Mouse (Mus musculus): Measurements from ENCODE around the gene Srp14. TPM values are rescaled to one million over a fixed set of nuclear protein-coding genes. Genes with fewer than 3 reads are reported as not detected.

Gene Srp14
- polyA plus RNA-seq, 1 experiment from 2014 or later = 255 TPM

DNA sequence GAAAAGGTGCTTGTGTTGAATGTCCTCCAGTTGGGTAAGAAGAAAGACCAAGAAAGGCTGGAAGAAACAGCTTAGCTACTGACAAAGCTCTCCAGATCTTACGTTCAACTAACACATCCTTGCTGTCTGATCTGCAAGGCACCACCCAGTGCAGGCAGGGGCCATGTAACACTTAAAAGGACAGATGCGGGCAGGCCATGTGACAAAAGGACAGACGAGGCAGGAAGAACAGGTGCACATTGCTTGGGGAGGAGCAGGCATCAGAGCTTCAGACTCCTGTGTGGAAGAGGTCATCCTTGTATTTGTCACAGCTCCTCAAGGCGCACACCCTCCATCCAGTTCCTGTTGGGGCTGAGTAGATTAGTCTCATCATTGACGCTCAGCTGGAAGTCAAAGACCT lies 3.5 kb upstream of the Srp14 start:
- Histone ChIP-seq H3K4me3 (replicated peaks; ENCODE audit: low read depth, low read length) (no peak overlapping the region), H3K4me1 (replicated peaks; ENCODE audit: insufficient read depth, low read length) (peaks cover 7% of the 10 kb centered on the region), H3K9me3 (replicated peaks; ENCODE audit: low read length) (no peaks in the 10 kb centered on the region), H3K27ac (no peak overlapping the region), H3K36me3 (ENCODE audit: insufficient read depth, low read length) (no peaks in the 10 kb centered on the region), H3K27me3 (ENCODE audit: insufficient read depth, low read length) (no peaks in the 10 kb centered on the region), H3K9ac (ENCODE audit: low read depth, low read length) (no peak overlapping the region), H3K4me2 (ENCODE audit: low read length) (no peak overlapping the region)
- 83% methylated on average over 5 of the region's 5 CpGs for WGBS
- TF ChIP-seq CTCF (IDR thresholded peaks at IDR 0.05; ENCODE audit: low read depth) = no peak
- DNase-seq (ENCODE audit: low spot score) (no peak), ATAC-seq (replicated peaks; ENCODE audit: low FRiP score, low read depth) (no peak)

DNA sequence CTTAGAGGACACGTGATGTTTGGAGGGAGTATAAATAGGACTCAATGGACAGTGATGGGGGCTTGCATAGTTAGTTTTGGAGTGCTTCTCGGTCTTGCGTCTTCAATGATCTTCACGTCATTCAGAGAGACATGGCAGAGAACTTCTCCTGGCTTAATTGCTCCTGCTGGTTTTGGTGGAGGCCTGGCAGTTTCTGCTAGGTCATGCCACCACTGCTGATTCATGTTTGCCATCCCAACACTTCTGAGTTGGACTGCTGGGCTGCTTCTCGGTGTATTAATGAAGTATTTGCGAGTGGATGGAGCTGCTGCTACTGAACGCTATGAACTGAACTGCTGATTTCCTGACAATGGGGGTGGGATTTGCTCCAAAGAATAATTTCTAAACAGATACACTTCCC lies 1.4 kb upstream of the Srp14 start:
- H3K4me3 ChIP-seq (replicated peaks; ENCODE audit: low read depth, low read length) = no peak overlapping the region
- peaks cover 8% of the 10 kb centered on the region for H3K4me1 ChIP-seq (replicated peaks; ENCODE audit: insufficient read depth, low read length)
- H3K9me3 ChIP-seq (replicated peaks; ENCODE audit: low read length) = no peaks in the 10 kb centered on the region
- H3K27me3 ChIP-seq (ENCODE audit: insufficient read depth, low read length) = no peaks in the 10 kb centered on the region
- no peak for DNase-seq (ENCODE audit: low spot score)
- 91% methylated on average over 7 of the region's 7 CpGs for whole genome bisulfite sequencing
- H3K9ac ChIP-seq (ENCODE audit: low read depth, low read length) = no peak overlapping the region
- no peak overlapping the region for H3K27ac ChIP-seq
- ATAC-seq (replicated peaks; ENCODE audit: low FRiP score, low read depth) = no peak
- no peak for TF ChIP-seq CTCF (IDR thresholded peaks at IDR 0.05; ENCODE audit: low read depth)
- no peak overlapping the region for H3K4me2 ChIP-seq (ENCODE audit: low read length)
- peaks cover 12% of the 10 kb centered on the region; the same call in 1 of the 2 replicates for H3K36me3 ChIP-seq (ENCODE audit: insufficient read depth, low read length)

DNA sequence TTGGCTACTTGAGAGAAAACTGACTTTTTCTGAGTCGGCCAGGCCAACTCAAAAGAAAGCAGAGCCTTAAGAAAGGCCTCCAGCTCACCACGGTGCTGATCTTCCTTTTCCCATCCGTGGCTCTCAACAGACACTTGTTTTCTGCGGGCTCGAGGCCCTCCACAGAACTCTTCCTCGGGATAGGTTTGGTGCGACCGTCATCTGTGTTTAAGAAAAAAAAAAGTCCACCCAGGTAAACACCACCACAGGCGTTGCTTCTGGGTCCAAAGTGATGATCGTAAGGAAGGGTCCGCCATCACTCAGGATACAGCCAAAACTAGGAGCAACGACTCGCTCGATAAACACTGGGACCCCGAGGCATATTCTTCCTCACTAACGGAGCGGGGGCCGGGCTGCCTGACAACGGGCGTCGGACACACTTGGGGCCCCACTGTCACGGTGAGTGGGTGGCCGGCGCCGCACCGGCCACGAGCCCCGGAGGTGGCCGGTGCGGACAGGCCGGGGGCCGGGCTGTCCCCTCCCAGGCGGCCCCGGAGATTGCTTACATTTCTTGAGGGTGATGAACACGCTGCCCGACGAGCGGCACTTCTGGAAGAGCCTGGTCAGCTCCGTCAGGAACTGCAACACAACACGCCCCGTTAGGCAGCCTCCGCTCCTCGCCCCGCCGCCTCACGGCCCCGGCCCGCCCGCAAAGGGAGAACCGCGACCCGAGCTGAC lies 520 bp downstream of the Srp14 start:
- peak overlapping the region; percentile 93 for H3K4me2 ChIP-seq (ENCODE audit: low read length)
- no peak for TF ChIP-seq CTCF (IDR thresholded peaks at IDR 0.05; ENCODE audit: low read depth)
- ATAC-seq (replicated peaks; ENCODE audit: low FRiP score, low read depth) = no peak; the same call in 1 of the 2 replicates
- H3K36me3 ChIP-seq (ENCODE audit: insufficient read depth, low read length) = peaks cover 13% of the 10 kb centered on the region; the same call in 1 of the 2 replicates
- H3K27me3 ChIP-seq (ENCODE audit: insufficient read depth, low read length) = no peaks in the 10 kb centered on the region
- H3K9ac ChIP-seq (ENCODE audit: low read depth, low read length) = peak overlapping the region; percentile 85
- WGBS = 2% methylated on average over 51 of the region's 52 CpGs
- H3K4me3 ChIP-seq (replicated peaks; ENCODE audit: low read depth, low read length) = peak overlapping the region; percentile 77
- peak overlapping the region; percentile 86 for H3K27ac ChIP-seq
- no peak for DNase-seq (ENCODE audit: low spot score)
- H3K4me1 ChIP-seq (replicated peaks; ENCODE audit: insufficient read depth, low read length) = peaks cover 8% of the 10 kb centered on the region
- H3K9me3 ChIP-seq (replicated peaks; ENCODE audit: low read length) = no peaks in the 10 kb centered on the region

DNA sequence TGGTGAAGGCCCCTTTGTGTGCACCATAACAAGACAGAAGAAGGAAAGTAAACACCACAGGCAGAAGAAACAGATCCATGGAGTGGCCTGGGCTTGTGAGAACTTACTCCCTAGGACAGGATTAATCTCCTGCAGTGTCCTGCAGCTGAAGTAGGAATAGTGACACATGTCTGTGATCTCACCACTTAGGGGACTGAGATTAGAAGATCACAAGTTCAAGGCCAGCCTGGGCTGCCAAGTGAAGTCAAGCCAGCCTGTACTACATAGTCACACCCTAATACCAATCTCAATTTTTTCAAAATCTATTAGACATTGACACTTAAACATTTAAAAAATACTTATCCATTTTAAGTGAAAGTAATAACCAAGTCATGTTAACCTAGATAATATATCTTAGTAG lies 11.2 kb downstream of the Srp14 start:
- Histone ChIP-seq H3K4me3 (replicated peaks; ENCODE audit: low read depth, low read length) (no peak overlapping the region), H3K27ac (no peak overlapping the region), H3K9ac (ENCODE audit: low read depth, low read length) (no peak overlapping the region), H3K9me3 (replicated peaks; ENCODE audit: low read length) (no peaks in the 10 kb centered on the region), H3K4me1 (replicated peaks; ENCODE audit: insufficient read depth, low read length) (no peaks in the 10 kb centered on the region), H3K36me3 (ENCODE audit: insufficient read depth, low read length) (peaks cover 50% of the 10 kb centered on the region), H3K27me3 (ENCODE audit: insufficient read depth, low read length) (no peaks in the 10 kb centered on the region), H3K4me2 (ENCODE audit: low read length) (no peak overlapping the region)
- no peak for TF ChIP-seq CTCF (IDR thresholded peaks at IDR 0.05; ENCODE audit: low read depth)
- ATAC-seq (replicated peaks; ENCODE audit: low FRiP score, low read depth) (no peak), DNase-seq (ENCODE audit: low spot score) (no peak)

DNA sequence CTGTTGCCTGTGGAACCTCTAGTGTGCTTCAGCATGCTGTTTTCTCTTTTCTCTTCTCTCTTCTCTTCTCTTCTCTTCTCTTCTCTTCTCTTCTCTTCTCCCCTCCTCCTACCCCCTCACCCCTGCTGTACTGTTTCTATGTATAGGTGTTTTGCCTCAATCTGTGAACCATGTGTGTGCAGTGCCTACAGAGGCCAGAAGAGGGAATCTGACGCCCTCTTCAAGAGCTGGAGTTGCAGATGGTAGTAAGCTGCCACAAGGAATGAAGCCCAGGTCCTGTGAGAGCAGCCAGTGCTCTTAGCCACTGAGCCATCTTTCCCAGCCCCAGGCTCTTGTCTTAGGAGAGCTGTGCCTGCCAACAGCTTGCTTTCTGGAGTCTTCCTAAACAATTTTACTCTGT lies 12.9 kb downstream of the Srp14 start:
- no peaks in the 10 kb centered on the region for H3K4me1 ChIP-seq (replicated peaks; ENCODE audit: insufficient read depth, low read length)
- WGBS = 50% methylated on average over 1 of the region's 1 CpGs
- peaks cover 42% of the 10 kb centered on the region for H3K36me3 ChIP-seq (ENCODE audit: insufficient read depth, low read length)

DNA sequence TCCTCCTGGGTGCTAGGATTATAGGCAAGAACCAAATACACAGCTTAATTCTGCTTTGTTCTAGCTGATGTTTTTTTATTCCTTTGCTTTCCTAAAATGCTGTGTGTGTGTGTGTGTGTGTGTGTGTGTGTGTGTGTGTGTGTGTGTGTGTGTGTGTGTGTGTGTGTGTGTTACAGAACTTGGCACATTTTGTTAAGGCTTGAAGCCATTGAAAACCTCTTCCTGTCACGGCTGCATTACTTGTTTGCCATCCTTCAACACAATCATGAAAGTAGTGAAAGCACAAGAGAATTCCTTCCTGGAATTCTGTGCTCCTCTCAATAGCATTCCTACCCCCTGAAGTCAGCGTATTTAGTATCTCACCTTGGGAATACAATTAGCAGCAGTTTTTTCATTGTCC lies 13.6 kb downstream of the Srp14 start:
- Histone ChIP-seq H3K4me1 (replicated peaks; ENCODE audit: insufficient read depth, low read length) (no peaks in the 10 kb centered on the region), H3K36me3 (ENCODE audit: insufficient read depth, low read length) (peaks cover 35% of the 10 kb centered on the region), H3K27me3 (ENCODE audit: insufficient read depth, low read length) (no peaks in the 10 kb centered on the region), H3K4me2 (ENCODE audit: low read length) (no peak overlapping the region), H3K27ac (no peak overlapping the region), H3K9me3 (replicated peaks; ENCODE audit: low read length) (no peaks in the 10 kb centered on the region), H3K4me3 (replicated peaks; ENCODE audit: low read depth, low read length) (no peak overlapping the region), H3K9ac (ENCODE audit: low read depth, low read length) (no peak overlapping the region)
- no peak for ATAC-seq (replicated peaks; ENCODE audit: low FRiP score, low read depth)
- TF ChIP-seq CTCF (IDR thresholded peaks at IDR 0.05; ENCODE audit: low read depth) = no peak
- no peak for DNase-seq (ENCODE audit: low spot score)
- WGBS = 84% methylated on average over 2 of the region's 2 CpGs

More for the DNA sequence above, 12.9 kb downstream of the Srp14 start:
- no peak overlapping the region for H3K27ac ChIP-seq
- no peaks in the 10 kb centered on the region for H3K9me3 ChIP-seq (replicated peaks; ENCODE audit: low read length)
- H3K4me2 ChIP-seq (ENCODE audit: low read length) = no peak overlapping the region
- no peak for DNase-seq (ENCODE audit: low spot score)
- H3K4me3 ChIP-seq (replicated peaks; ENCODE audit: low read depth, low read length) = no peak overlapping the region
- no peak for ATAC-seq (replicated peaks; ENCODE audit: low FRiP score, low read depth)
- TF ChIP-seq CTCF (IDR thresholded peaks at IDR 0.05; ENCODE audit: low read depth) = peak; percentile 41; the same call in 1 of the 2 replicates
- H3K27me3 ChIP-seq (ENCODE audit: insufficient read depth, low read length) = no peaks in the 10 kb centered on the region
- H3K9ac ChIP-seq (ENCODE audit: low read depth, low read length) = no peak overlapping the region

DNA sequence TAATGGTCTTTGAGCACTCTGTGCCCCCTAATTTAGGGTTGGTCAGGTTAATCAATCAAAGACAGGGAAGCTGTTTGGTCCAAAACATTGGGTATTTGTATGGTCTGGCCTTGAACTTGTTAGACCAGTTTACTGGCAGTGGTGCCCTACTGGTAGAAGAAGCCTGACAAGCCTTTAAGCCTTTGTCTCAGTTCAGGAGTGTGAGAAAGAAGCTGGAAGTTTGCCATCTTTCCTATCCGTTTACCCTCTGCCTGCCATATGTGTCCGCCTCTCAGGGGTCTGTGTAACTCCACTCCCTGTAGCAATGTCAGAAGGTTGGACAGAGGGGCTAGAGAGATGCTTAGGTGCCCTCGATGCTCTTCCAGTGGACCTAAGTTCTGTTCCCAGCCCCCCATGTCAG lies 15.1 kb downstream of the Srp14 start:
- Histone ChIP-seq H3K9ac (ENCODE audit: low read depth, low read length) (no peak overlapping the region), H3K4me2 (ENCODE audit: low read length) (no peak overlapping the region), H3K4me1 (replicated peaks; ENCODE audit: insufficient read depth, low read length) (no peaks in the 10 kb centered on the region), H3K4me3 (replicated peaks; ENCODE audit: low read depth, low read length) (no peak overlapping the region), H3K9me3 (replicated peaks; ENCODE audit: low read length) (no peaks in the 10 kb centered on the region), H3K36me3 (ENCODE audit: insufficient read depth, low read length) (peaks cover 31% of the 10 kb centered on the region), H3K27ac (no peak overlapping the region), H3K27me3 (ENCODE audit: insufficient read depth, low read length) (no peaks in the 10 kb centered on the region)
- no peak for TF ChIP-seq CTCF (IDR thresholded peaks at IDR 0.05; ENCODE audit: low read depth)
- DNase-seq (ENCODE audit: low spot score) (no peak), ATAC-seq (replicated peaks; ENCODE audit: low FRiP score, low read depth) (no peak)
- 75% methylated on average over 3 of the region's 3 CpGs for WGBS

Data from kidney, postnatal 0 days (tissue).